Mouse (Mus musculus) heart, postnatal 25 days (tissue): ENCODE data around the gene Asb10. TPM values are rescaled to one million over a fixed set of nuclear protein-coding genes. Genes with fewer than 3 reads are reported as not detected.

Experiments
- DNase-seq: peaks from one replicate; pipeline ENCODE4 v3.0.0; 2022; ENCODE audit warnings: low spot score
- intact Hi-C: fragments of 180-260 bp; cut with DNase I; formaldehyde crosslinking; loops from one replicate; pipeline ENCODE4 v1.15.1; 2025
- total RNA-seq, 2 experiments: library from RNA; stranded (reverse); gene quantifications; 2 replicates each; pipeline ENCODE4 v1.2.3; 2021

Asb10 gene
- total RNA-seq, 2 experiments from 2014 or later = 85.1 to 85.9 TPM

DNA sequence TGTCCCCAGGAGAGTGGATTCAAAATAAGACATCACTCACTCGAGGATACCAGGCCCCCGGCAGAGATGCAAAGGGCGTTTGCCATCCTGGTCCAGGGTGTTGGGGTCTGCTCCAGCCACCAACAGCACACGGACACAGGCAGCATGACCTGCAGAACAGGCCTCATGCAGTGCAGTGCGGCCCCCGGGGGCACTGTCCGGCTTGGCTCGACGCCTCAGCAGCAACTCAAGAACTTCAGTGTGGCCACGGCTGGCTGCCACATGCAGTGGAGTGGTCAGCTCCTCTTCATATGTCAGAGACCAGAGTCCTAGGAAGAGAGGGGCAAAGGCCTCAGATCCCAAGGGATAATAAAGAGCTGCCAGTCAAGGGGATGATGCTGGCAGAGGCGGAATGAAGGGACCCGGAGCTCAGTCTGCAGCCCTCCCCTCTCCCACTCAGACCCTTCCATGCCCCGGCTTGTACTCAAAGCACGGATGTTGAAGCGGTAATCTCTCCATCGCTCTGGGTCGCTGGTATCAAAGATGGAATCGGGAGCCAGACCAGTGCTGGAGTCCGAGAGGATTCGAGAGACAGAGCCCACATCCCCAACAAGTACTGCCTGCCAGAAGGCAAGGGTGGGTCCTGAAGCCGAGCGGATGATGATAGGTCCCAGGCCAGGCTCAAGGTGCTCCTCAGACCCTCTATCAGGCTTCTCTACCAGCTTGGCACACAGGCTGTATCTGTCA is 1.0 kb downstream of the Asb10 start:
- intact Hi-C loops = no loop called here
- no peak for DNase-seq

DNA sequence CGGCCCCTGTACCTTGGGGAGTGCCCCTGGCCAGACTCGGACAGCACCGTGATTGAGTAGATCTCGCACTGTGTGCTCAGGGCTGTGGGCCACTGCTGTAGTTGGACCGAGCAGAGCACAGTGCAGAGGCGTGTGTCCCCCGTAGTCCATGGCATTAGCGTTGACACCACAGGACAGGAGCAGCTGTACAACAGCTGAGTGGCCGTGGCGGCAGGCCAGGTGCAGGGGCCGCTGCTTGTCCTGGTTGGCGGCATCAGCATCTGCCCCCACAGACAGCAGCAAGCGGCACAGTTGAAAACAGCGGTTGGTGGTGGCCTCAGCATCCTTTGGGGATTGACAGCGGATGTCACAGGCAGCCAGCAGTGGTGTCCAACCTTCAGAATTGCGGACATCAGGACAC is 3.2 kb downstream of the Asb10 start:
- intact Hi-C loops = no loop called here
- DNase-seq = no peak

DNA sequence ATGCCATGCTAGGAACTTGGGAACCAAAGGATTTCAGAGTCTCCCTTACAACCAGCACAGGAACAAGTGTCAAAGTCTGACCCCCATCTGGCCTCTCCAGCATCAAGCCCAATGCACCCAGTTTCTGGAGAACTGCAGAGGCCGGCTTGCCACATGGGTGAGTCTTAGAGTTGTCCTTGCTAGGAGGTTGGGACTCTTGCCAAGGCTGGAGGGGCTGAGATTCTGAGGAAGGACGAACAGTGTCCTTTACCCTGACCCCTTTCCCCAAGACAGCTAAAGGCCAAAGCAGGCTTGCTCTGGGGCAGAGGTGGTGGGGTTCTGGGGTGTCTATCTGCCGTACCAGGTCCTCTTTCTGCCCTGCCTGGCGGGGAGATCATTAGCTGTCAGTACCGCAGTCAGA is 4.3 kb downstream of the Asb10 start:
- DNase-seq = no peak
- intact Hi-C loops = no loop called here

DNA sequence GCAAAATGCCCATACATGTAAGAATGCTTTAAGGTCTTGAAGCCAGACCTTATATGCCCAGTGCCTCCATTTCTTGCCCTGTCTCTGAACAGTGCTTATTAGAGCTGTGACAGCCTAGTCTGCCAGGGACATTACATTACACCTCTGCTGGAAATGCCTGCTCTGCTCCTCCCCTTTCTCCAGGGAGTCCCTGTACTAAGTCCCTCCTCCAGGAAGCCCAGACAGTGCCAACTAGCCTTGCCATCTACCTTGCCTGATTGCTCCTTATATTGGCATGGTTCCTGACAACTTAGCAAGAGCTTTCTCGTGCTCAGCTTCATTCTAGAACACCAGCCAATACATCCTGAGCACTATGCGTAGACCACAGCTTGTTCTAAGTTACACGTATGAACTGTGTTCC is 5.0 kb downstream of the Asb10 start:
- no peak for DNase-seq
- intact Hi-C loops = no loop called here

DNA sequence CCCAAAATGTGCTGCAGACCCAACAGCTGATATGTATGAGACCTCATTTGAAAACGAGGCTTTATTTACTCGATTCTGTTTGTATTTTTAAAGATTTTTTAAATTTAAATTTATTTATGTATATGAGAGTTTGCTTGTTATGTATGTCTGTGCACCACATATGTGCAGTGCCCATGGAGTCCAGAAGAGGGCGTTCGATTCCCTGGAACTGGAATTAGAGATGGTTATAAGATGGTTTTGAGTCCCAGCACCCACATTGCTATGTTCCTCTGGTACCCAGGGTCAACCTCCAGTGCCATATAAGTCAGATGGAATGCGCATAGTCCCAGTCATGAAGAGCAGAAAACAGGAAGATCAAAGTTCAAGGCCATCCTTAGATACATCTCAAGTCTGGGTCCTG is 6.5 kb downstream of the Asb10 start:
- DNase-seq = no peak

DNA sequence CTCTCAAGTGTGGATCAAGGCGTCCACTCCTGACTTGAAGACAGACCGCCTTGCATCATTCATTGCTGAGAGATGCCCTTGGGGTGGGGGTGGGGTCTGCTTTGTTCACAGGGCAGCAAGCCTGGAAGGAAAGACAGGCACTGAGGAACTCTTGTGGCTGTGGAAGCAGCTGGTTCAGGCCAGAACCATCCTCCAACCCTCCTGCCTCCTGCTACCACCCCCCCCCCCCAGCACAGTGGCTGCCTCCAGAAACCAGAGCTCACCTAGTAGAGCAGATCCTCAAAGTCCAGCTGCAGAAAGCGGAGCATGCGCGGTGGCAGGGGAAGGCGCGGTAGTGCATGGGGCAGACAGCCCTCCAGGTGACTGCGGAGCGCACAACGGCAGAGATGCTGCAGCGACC is 7.4 kb downstream of the Asb10 start:
- intact Hi-C loops = loop anchor here (5.0 kb wide), 3 partner anchors 44 to 119 kb away; partner anchors contain the start of gene Abcf2
- DNase-seq = no peak

More for the DNA sequence above, 6.5 kb downstream of the Asb10 start:
- intact Hi-C loops = loop anchor here (5.0 kb wide), 3 partner anchors 43 to 118 kb away; partner anchors contain the start of gene Abcf2

DNA sequence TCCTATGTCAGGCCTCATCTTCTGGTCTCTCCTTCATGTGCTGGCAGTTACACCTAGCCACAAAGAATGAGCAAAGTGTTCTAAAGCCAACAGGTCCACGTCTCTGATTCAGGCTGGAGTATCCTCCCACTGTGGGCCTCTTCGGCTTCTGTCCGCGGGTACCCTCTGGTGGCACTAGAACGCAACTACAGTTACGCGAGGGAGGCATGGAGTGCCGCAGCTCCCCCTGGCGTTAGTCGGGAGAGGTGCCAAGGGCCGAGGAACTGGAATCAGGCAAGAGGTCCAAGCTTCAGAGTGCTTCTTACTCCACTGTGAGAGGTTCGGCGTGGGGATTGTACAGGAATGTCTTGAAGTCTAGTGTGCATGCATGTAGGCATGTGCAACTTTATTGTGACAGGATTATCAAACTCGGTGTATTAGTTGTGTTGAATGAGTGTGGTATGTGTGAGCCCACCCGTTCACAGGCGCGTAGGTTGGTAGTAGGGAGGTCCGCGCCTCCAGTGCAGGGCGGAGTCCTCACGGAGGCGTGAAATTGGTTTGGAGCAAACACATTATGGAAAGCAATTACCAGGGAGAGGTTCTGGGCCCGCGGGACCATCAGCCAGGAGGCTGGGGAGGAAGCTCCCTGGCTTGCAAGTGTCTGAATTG is 10.6 kb downstream of the Asb10 start:
- intact Hi-C loops = loop anchor here (1.0 to 5.0 kb wide), 4 partner anchors 20 to 122 kb away; partner anchors contain the start of gene Abcf2

DNA sequence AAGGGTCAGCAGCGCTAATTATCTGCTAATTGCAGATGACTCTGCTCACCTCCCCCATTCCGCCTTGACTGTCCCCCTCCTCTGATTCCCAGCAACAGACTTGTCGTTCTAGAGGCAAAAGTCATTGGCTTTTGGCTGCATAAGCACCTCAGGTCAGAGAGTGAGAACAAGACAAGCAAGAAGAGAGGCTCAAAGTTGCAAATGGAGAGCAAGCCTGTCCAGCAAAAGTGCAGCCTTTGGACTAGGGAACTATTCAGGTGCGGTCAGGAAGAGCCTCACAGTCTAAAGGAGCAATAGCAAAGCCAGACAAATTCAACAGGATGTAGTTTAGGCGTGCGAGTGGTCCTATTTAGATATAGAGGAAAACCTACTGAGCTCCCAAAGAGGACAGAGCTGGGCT is 13.0 kb downstream of the Asb10 start:
- intact Hi-C loops = no loop called here
- no peak for DNase-seq

More for the DNA sequence above, 10.6 kb downstream of the Asb10 start:
- DNase-seq = peak; percentile 79

DNA sequence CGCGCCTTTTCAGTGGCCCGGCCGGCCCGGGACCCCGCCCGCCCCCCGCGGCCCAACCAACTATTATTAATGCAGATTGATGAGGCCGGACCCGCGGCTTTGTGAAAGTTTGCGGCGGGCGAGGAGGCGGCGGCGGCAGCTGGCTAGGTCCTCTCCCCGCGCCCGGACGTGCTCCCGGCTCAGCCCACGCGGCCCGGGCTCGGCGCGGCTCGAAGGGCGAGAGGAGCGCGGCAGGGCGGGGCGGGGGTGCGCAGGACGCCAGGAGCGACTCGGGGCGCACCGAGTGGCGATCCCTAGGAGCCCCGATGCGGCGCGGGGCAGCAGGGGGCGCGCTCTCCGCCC is 13.9 kb downstream of the Asb10 start, which contains the start of gene Gbx1:
Gbx1 (minus strand) TSS at position 314 of the 342 bp plus-strand sequence.
- intact Hi-C loops = no loop called here
- DNase-seq = no peak

DNA sequence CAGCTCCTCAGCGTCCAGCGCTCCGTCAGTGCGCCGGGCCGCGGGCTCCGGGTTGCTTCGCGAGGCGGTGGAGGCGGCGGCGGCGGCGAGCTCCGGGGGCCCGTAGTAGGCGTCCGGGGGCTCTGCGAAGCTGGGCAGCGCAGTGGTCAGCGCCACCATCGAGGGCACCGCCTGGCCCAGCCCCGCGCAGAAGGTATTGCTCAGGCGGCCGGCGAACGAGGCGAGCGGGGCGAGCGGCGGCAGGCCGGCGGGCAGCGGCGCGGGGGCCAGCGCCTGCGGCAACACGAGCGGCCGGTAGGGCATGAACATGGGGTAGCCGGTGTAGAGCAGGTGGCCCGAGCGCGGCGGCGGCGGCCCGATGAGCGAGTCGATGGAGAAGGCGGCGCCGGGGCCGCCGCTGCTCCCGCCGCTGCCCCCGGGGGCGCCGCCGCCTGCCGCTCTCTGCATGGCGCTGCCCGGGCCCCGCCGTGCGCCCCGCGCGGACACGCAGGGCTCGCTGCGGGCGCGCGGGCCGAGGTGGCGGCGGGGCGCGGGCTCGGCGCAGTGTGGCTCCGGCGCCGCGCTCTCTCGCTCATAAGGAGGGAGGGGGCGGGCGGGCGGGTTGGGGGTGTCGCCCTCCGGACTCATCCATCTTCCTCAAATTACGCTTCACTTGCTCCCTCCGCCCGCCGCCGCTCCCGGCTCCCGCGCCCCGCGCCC is 14.4 kb downstream of the Asb10 start:
- no peak for DNase-seq
- intact Hi-C loops = no loop called here

DNA sequence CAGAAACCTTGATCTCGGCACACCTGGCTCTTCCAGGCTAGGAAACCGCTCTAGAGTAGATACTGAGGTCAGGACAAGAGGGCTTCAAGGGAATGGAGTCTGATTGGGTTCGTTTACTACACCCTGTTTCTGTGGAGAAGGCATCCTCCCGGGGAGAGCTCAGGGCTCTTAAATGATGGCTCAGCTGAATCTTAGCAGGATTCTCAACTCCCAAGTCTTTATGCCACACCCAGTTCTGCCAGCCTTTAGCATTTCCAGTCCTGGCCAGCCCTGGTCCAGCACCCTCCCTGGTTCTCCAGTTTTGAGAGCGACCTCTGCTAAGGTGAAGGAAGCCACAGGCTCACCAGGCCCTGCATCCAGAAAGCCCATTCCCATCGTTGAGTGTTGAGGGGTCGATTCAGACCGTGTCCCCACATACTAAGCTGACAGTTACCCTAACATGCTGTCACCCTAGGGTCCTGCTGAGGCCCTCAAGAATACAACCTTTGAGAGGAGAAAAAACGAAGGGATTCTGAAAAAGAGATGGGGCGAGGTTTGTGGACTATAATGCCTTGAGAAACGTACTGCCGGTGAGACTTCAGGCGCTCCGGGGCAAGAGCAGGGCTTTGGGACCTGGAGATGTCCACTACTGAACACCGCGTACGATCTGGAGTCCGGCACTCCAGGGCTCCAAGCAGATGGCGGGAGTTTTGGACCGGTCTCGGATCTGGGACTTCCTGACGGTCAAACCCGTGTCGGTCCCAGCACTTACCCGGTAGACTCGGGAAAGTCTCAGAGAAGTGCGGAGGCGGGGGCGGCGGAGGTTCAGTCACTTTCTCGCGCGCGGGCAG is 15.2 kb downstream of the Asb10 start:
- intact Hi-C loops = no loop called here
- DNase-seq = no peak

DNA sequence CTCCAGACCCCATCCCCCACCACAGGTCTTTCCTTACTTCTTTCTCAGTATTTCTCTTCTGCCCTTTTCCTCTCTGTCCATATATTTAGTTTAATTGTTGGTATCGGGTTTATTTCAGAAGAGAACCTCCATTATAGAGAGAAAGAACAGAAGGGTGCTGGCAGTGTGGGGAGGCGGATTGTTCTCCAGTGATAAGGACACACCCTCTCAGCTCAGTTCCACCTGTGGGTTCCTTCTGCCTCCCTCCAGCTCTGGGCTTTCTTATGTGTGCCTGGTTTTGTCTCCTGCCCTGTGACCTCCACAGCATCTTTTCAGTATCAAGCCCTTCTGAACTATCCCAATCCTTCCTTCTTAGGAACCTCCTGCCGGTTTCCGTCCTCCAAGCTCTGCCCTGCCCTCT is 16.3 kb downstream of the Asb10 start:
- intact Hi-C loops = no loop called here
- DNase-seq = no peak

DNA sequence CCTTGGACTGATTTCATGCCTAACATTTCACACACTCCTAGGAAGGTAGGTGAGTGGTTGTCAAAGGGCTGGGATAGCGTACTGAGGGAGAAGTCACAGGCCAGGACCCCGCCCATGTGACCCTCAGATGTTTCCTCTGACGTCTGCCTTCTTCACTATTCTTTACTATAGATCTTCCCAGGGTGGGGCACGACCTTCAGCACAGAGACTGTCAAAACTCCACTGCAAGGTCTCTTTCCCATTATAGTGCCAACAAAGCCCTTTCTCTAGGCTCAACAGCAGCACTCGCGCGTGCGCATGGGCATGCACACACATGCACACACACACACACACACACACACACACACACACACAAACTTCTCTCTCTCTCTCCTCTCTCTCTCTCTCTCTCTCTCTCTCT is 17.0 kb downstream of the Asb10 start:
- intact Hi-C loops = no loop called here
- no peak for DNase-seq

DNA sequence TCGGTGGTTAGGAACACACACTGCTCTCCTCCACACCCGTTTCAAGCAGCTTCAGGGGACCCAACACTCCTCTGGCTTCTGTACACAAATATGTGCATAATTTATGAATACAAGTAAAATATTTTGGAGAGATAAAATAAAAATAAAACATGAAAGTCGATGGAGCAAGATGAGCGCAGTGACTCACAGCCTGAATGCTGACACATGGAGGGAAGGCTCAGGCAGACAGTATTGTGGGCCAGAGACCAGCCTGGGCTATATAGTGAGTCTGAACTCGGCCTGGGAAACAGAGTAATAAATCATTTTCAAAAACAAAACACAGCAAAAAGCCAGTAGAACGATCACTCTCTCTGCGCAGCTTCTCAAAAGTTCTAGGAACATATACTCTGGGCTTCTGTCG is 19.4 kb downstream of the Asb10 start:
- no peak for DNase-seq
- intact Hi-C loops = no loop called here

DNA sequence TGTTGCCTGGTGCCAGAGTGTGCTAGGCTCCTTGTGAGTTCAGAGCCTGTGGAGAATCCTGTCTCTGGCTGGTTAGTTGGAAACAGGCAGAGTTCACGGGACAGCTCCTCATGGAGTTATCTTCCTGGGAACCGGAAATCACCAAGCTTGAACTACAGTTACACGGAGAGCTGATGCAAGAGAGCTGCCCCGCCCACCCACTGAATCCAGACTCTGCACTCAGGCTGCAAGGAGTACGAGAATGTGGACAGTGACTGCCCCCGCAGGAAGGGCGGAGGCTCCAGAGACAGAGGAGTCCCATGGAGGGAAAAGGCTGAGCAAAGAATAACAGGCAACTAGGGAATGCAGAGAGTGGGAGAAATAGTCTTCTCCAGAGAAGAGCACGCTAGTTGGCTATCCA is 28.5 kb downstream of the Asb10 start:
- peak; percentile 24 for DNase-seq
- intact Hi-C loops = loop anchor here (5.0 kb wide), 1 partner anchor 85 kb away; no protein-coding TSS in a partner anchor

DNA sequence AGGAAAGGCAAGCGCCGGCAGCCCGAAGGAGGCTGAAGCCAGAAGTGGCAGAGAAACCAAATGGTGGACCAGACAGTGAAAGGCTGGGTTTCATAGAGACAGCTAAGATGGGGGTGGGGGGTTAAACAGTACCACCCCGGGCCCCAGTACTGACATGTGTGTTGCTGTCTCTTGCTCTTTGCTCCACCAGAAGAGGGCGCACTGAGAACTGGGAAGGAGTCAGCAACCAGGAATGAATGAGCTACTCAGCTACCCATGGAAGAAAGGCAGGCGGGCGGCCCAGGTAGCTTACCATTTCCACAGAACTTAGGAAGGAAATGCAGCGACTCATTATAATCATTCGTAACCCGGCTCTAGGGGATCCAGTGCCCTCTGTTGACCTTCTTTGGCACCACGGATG is 30.1 kb downstream of the Asb10 start:
- DNase-seq = no peak
- intact Hi-C loops = loop anchor here (1.0 to 5.0 kb wide), 3 partner anchors 20 to 142 kb away; no protein-coding TSS in a partner anchor

DNA sequence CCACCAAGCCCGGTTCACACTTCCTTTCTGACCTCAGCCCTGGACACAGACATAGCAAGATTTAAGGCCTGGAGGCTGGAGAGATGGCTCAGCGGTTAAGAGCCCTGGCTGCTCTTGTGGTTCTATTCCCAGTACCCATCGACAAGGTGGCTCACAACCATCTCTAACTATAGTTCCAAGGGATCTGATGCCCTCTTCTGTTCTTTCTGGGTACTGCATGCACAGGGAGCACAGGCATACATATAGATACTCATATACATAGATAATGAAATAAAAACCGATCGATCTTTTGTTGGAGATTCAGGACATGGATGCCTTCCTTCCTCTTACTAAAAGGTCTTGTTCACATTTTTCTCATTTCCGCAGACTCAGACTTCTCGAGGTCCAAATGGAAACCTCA is 32.4 kb downstream of the Asb10 start:
- intact Hi-C loops = no loop called here
- DNase-seq = no peak

DNA sequence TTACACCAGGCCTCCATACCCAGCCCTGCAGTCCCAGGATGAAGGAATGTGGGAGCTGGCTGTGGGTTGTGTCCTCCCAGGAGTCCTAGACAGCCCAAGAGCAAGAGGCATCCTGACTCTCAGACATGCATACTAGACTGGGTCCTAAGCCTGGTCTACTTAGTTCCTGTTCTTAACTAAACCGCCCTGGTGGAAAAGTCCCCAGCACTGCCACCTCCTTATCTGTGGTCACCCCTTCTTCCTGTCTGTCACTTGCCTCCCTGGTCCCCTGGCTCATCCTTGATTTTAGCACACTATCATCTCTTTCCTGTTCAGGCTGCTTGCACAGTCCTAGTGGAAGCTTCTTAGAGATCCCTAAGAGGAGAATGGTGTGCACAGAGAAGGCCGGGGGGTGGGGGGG is 35.3 kb downstream of the Asb10 start:
- DNase-seq = no peak
- intact Hi-C loops = no loop called here

DNA sequence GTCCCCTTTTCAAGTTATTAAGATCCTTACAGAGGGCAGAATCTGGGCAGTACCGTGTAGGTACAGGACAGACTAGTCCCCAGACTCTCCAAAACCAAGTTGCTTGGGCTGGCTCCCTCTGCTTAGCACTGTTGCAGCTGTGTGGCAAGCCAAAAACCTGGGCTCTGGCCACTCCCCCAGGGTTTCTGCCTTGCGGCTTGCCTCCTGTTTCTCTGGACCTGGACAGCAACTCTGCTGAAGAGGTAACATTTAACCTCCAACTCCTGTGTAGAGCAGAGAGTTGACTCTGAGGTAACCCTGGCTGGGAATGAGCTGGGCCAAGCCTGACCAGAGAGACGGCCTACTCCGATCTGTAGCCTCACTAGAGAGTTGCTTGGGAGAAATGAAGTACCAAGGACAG is 38.0 kb downstream of the Asb10 start:
- intact Hi-C loops = no loop called here
- no peak for DNase-seq

DNA sequence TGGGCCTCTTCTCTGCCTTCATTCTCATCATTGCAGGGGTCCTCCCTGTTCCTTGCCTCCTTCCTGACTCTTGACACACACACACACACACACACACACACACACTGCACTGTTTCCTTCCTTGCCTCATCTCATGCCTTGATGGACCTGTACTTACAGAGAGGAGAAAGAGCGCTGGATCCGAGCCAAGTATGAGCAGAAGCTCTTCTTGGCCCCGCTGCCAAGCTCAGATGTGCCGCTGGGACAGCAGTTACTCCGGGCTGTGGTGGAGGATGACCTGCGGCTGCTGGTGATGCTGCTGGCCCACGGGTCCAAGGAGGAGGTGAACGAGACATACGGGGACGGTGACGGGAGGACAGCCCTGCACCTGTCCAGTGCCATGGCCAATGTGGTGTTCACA is 39.9 kb downstream of the Asb10 start:
- intact Hi-C loops = no loop called here
- DNase-seq = no peak
